Mouse (Mus musculus) frontal cortex, adult (tissue): ENCODE results near the gene Ptov1.

Source experiments
- ATAC-seq: cut with Nextera tagmentation; 2 replicates; pipeline ENCODE4 v1.9.2; 2017; ENCODE audit warnings: mild to moderate bottlenecking, moderate library complexity, mixed read lengths; ENCODE audit not compliant: low TSS enrichment

The Ptov1 gene

GRCm38 (mm10) chr7:44857905-44858304 lies 11.7 kb downstream of the Ptov1 start:
- ATAC-seq: no peak

DNA sequence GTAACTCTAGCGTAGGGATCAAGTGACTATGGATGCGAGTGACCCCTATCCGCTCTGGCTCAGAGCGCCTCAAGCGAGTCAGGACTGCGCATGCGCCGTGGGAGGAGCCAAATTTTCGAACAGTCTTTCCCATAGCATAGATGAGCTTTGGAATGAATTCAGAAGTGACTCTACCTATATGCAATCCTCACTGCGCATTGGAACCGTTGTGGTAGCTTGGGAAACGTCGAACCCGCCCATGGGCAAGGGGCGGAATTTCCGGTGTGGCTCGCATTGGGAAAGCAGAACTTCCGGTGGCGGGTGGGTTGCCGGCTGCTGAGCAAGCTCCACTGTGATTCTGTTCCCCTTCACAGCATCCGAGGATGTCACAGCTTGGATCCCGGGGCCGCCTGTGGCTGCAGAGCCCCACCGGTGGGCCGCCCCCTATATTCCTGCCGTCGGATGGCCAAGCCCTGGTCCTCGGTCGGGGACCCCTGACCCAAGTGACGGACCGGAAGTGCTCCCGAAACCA lies 12.5 kb downstream of the Ptov1 start, which contains the start of gene Pnkp:
Gene Pnkp, plus strand, starts transcription at position 98 of the 511 bp plus-strand sequence.
- peak; percentile 71 for ATAC-seq

DNA sequence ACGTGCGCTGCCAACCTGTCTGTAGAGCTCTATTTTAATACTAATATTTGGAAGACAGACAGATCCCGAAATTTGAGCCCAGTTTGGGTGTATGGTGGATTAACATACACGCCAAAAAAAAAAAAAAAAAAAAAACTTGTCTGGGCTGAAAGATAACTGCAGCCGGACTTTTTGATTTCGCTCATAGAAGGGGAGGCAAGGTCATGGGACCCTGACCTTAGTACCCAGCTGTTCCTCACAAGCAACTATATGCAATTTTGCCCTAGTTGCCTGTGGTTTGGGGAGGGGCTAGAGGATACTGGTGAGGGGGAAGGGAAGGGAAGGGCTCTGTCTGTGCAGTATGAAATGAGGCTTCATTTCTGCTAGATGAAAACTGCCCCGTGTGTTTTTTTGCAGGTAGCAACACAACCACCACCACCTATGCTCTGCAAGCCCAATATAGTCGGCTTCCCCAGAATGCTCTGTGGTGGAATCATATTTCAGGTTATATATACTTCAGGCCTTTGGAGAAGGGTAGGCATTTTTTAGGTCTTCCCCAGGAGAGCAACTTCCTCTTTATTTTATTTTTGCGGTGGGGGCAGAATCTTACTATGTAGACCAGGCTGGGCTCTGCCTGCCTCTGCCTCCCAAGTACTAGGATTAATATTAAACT lies 13.2 kb downstream of the Ptov1 start:
- no peak for ATAC-seq

DNA sequence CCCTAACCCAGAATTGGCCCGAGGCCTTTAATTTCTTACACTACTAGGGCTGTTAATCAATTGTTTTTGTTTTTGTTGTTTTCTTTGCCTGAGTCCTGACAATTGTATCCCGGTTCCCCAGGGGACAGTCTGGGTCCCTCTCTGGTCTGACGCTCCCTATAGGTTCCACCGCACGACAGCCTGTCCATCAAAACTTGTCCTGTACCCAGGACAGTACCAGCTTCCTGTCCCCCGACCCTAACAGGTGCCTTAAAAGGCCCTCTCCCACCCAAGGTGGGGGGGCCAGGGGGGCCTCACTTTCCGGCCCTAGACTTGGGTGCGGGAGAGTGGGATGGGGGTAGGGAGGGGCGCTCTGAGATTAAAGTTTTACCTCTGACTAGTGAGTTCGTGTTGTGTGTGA lies 14.6 kb downstream of the Ptov1 start:
- ATAC-seq: no peak

DNA sequence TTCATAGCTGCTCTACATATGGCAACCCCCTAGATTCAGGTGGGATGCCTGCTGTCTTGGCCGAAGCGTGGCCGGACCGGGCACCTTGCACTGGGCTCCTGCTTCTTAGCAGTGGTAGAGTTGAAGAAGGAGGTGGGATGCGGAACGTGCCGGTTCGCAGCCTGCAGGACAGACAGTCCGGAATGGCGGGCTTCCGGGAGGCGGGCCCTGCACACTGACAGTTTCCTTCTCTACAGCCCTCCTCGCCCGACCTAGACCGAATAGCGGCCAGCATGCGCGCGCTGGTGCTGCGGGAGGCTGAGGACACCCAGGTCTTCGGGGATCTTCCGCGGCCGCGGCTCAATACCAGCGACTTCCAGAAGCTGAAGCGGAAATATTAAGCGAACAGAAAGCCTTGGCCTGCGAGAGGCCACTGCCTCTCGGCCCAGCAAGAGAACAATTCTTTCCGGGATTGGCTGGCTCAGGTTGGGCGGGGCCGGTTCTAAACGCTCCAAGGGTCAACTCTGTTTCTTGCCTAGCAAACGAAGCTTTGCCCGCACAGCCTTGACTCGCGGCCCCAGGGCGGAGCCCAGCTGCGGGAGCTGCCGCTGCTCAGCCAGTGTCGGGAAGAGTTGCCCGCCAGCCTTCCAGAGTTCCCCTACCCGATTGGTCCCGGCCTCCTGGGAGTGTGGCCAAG lies 15.1 kb downstream of the Ptov1 start:
- ATAC-seq: 0 out of 2 replicates have a peak, but pooled peaks have one; percentile 10

- no peak for ATAC-seq
These were observed 15.8 kb downstream of the Ptov1 start for GRCm38 (mm10) chr7:44853596-44854355.

GRCm38 (mm10) chr7:44853065-44853464 lies 16.5 kb downstream of the Ptov1 start:
- ATAC-seq: no peak

DNA sequence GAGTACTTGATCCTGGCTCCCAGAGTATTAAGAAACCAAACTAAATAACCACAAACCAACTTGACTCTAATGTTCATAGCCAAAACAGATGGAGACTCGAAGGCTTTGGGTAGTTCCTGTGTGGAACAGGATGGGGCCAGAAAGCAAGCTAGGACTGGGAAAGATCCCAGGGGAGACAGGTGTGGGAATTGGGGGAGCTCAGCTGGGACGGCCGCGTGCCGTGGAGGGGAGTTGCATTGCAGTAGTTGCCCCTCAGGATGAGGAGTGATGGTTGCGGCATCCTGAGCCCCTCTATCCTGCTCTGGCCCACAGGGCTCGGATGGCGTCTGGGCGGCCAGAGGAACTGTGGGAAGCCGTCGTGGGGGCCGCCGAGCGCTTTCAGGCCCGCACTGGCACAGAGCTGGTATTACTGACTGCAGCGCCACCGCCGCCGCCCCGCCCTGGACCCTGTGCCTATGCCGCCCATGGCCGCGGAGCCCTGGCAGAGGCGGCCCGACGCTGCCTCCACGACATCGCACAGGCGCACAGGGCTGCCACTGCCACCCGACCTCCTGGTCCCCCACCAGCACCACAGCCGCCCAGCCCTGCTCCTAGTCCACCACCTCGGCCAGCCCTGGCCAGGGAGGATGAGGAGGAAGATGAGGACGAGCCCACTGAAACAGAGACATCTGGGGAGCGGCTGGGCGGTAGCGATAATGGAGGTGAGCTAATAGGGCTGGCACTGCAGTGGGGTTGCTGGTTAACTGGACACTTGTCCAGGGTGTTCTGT lies 17.1 kb downstream of the Ptov1 start:
- no peak for ATAC-seq

DNA sequence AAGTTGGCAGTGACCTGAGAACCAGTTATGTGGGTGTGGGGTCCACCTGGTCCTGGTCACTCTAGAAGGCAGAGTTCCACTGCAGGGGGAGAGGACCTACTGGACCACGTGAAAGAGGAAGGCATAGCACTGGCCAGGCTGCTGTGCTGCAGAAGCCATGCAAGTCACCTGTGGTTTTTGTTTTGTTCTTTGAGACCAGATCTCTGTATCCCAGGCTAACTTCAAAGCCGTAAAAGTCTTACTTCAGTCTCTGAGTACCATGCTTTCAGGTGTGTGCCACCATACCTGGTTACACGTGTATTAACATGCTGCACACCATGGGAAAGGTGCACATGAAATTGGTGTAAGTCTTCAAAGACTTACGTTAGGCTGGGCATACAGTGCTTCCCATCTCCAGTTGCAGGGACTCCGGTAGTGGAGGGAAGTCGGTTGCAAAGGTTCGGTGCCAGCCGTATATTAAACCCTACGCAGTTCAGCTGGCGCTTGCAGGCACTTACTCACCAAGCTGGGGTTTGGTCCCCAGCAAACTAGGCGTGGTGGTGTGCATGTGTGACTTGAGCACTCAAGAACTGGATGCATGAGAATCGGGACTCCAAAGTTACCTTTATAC lies 17.9 kb downstream of the Ptov1 start:
- no peak for ATAC-seq

GRCm38 (mm10) chr7:44850789-44851624 lies 18.6 kb downstream of the Ptov1 start:
- no peak for ATAC-seq

- peak; percentile 10; the same call in 1 of the 2 replicates for ATAC-seq
These were observed 19.4 kb downstream of the Ptov1 start for GRCm38 (mm10) chr7:44850146-44850545.

GRCm38 (mm10) chr7:44849416-44850111 lies 20.0 kb downstream of the Ptov1 start:
- peak; percentile 58 for ATAC-seq

GRCm38 (mm10) chr7:44848561-44849415 lies 20.8 kb downstream of the Ptov1 start, which contains the start of the genes Akt1s1 and Tbc1d17:
Gene Akt1s1, plus strand, starts transcription at chr7:44848991.
Gene Tbc1d17, minus strand, starts transcription at chr7:44849079.
- ATAC-seq: peak; percentile 72

- ATAC-seq: no peak
These were observed 21.8 kb downstream of the Ptov1 start for GRCm38 (mm10) chr7:44847772-44848171.

- no peak for ATAC-seq
These were observed 22.8 kb downstream of the Ptov1 start for GRCm38 (mm10) chr7:44846804-44847203.

GRCm38 (mm10) chr7:44845006-44845405 lies 24.6 kb downstream of the Ptov1 start:
- no peak for ATAC-seq

DNA sequence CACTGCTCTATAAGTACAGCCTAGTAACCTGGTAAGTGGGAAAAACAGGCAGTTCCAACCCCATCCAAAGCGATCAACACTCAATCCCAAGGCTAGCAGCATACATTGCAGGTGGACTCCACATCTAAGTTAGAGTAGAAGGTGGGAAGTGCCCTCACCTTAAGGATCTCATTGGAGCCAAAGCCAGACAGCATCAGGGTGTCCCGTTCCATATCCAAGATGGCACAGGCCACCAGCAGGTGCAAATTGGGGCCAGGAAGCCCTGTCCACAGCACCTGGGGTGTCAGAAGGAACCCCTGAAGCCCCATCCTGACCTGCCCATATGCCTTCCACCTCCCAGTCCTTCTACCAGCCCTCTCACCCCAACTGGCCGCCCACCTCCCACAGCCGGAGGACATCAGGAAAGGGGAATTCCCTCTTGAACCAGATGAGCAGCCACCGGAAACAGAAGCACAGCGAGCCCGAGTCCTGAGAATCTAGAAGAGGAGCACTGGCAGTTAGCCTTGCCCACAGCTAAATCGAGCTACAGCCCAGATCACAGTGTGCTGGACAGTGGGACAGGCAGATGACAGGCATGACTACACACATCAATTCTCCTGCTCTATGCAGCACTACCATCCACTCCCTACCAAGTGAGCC lies 27.6 kb downstream of the Ptov1 start:
- no peak for ATAC-seq

DNA sequence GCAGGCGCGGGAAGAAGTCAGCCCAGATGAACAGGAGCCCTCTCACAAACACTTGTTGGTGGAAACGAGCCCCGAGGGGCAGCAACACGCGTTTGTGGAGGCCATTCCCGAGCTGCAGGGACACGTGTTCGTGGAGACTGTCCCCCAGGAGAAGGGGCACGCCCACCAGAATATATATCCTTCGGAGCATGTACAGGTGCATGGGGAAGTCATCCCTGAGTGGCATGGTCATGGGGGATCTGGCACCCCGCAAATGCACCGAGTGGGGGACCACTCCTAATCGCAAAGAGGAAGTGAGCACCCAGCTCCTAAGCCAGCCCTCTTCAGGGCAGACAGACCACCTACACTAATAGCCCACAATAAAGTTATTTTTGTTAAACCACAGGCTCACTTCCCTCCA lies 29.2 kb downstream of the Ptov1 start:
- ATAC-seq: no peak
